Comparison of ENCODE assay signal across 9 mouse cellular contexts in the genomic region with DNA sequence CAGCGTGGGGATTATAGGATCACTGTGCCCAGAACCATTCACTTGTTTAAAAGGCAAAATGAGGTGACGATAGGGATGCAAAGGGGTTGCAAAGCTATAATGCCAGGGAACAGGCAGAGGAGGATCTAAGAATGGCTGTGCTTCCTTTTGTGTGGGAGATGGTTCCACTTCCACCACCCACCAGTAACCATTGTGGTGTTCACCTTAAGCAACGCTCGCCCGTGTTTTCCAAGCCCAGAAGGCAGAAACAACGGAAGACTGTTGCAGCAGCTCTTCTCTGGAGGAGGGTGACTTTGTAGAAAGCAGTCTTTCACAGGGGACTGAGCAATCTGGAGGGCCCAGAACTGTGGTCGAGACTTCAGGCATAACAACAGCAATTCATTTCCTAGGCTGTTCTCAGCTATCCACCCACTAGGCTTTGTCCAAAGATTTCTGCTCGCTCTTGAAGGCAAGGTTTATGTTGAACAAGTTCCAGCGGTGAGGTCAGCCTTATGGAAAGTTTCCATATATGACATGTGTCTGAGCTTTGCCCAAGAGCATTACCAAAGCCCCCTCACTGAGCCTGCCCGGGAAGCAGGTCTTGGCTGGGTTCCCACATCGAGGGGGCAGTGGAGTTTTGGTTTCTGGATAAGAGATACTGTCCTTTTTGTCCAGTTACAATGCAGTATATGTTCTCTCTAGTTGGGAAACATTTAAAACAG. TPM values are rescaled to one million over a fixed set of nuclear protein-coding genes. Genes with fewer than 3 reads are reported as not detected.
DNase-seq lines count a peak whose midpoint lies in the region; ATAC-seq and TF ChIP-seq lines count a peak whose summit lies in the region.
"Had no signal": no experiment of that assay in that cellular context is flagged by ENCODE, and none has a peak within 500 bp of the region (broad histone marks: within the 10 kb centered on the region; RNA-seq: fewer than 3 reads in every experiment).

No protein-coding gene starts in this region.

- 0 out of 2 replicates have a peak overlapping the region, but pooled peaks have one; percentile 14 for H3K4me2 ChIP-seq in intestine, embryonic 16.5 days (ENCODE audit: low read depth, low read length)
- H3K4me2 ChIP-seq: hindbrain, embryonic 15.5 days had no signal

- no peak for TF ChIP-seq CTCF in brain, embryonic 14.5 days (IDR thresholded peaks at IDR 0.05; ENCODE audit: borderline replicate concordance, extremely low read depth, insufficient read depth, insufficient read length)

- 59% methylated on average over 11 of the region's 11 CpGs for WGBS in intestine, embryonic 16.5 days
- 81% methylated on average over 11 of the region's 11 CpGs for WGBS in hindbrain, embryonic 10.5 days

- peak overlapping the region; percentile 38 for H3K9ac ChIP-seq in intestine, embryonic 16.5 days (ENCODE audit: low read depth, low read length)
- H3K9ac ChIP-seq: hindbrain, embryonic 15.5 days had no signal

- no peaks in the 10 kb centered on the region for H3K27me3 ChIP-seq in intestine, embryonic 16.5 days (replicated peaks; ENCODE audit: control insufficient read depth, insufficient read depth, low read length)
- H3K27me3 ChIP-seq in hindbrain, embryonic 10.5 days (ENCODE audit: insufficient read depth, poor library complexity, severe bottlenecking): no peaks in the 10 kb centered on the region
- H3K27me3 ChIP-seq: hindbrain, embryonic 15.5 days had no signal

- TF ChIP-seq POLR2A in brain, embryonic 14.5 days (IDR thresholded peaks at IDR 0.05; ENCODE audit: borderline replicate concordance, extremely low read depth, insufficient read depth, insufficient read length, poor library complexity, severe bottlenecking): no peak

- peaks cover under 1% of the 10 kb centered on the region; the same call in 1 of the 2 replicates for H3K36me3 ChIP-seq in intestine, embryonic 16.5 days (ENCODE audit: control insufficient read depth, insufficient read depth, low read length)
- peaks cover 18% of the 10 kb centered on the region for H3K36me3 ChIP-seq in hindbrain, embryonic 10.5 days

- no peaks in the 10 kb centered on the region for H3K9me3 ChIP-seq in intestine, embryonic 16.5 days (ENCODE audit: control insufficient read depth, low read length)
- H3K9me3 ChIP-seq in hindbrain, embryonic 10.5 days: no peaks in the 10 kb centered on the region
- H3K9me3 ChIP-seq: hindbrain, embryonic 15.5 days had no signal

- peaks cover 7% of the 10 kb centered on the region for H3K4me1 ChIP-seq in intestine, embryonic 16.5 days (ENCODE audit: control insufficient read depth, insufficient read depth, low read length)
- peaks cover 3% of the 10 kb centered on the region; the same call in 1 of the 2 replicates for H3K4me1 ChIP-seq in hindbrain, embryonic 10.5 days (replicated peaks)

- peak; percentile 72 for ATAC-seq in intestine, embryonic 16.5 days

- H3K27ac ChIP-seq in intestine, embryonic 16.5 days (ENCODE audit: low read length): peak overlapping the region; percentile 80
- H3K27ac ChIP-seq in hindbrain, embryonic 10.5 days: no peak overlapping the region
- H3K27ac ChIP-seq: hindbrain, embryonic 15.5 days had no signal

- no peak overlapping the region for H3K4me3 ChIP-seq in intestine, embryonic 16.5 days (ENCODE audit: low read length)
- H3K4me3 ChIP-seq in hindbrain, embryonic 10.5 days: no peak overlapping the region
- H3K4me3 ChIP-seq: hindbrain, embryonic 15.5 days had no signal

- peak; percentile 27 for DNase-seq in kidney, postnatal 10 days
- no peak for DNase-seq in kidney, postnatal 25 days
- DNase-seq in brain, embryonic 14.5 days (ENCODE audit: low read depth): peak; percentile 65
- peak; percentile 42 for DNase-seq in fat pad, adult 2 months (ENCODE audit: extremely low read depth, low read depth, low spot score)
- peak; percentile 89 for DNase-seq in telencephalon, adult 2 months (ENCODE audit: low read depth, low spot score)
- no peak for DNase-seq in thymus, postnatal 4 days
- no peak for DNase-seq in hindbrain, embryonic 10.5 days (ENCODE audit: low spot score)

RNA-seq across cellular contexts. Expression of a gene that starts 5.8 kb away (rescaled TPM):
- polyA plus RNA-seq in brain, embryonic 14.5 days (2012; rRNA removed): 1.5 and 1.9 TPM in 2 replicates
- polyA plus RNA-seq in intestine, embryonic 16.5 days (2015; fragmentation: Nextera tagmentation; extraction: Ambion mirVana): 1,727 and 1,747 TPM in 2 replicates
- polyA plus RNA-seq in hindbrain, embryonic 10.5 days (2016; fragmentation: Nextera tagmentation; extraction: Ambion mirVana): 0.92 and 2.1 TPM in 2 replicates

RNA-seq across cellular contexts. Expression of a gene that starts 30.6 kb away (rescaled TPM):
- 41.8 and 44.1 TPM in 2 replicates for polyA plus RNA-seq in brain, embryonic 14.5 days (2012; rRNA removed)
- polyA plus RNA-seq in intestine, embryonic 16.5 days (2015; fragmentation: Nextera tagmentation; extraction: Ambion mirVana): 29.4 and 30.5 TPM in 2 replicates
- 17.5 and 24.3 TPM in 2 replicates for polyA plus RNA-seq in hindbrain, embryonic 10.5 days (2016; fragmentation: Nextera tagmentation; extraction: Ambion mirVana)

RNA-seq across cellular contexts. Expression of a gene that starts 35.1 kb away (rescaled TPM):
- polyA plus RNA-seq in brain, embryonic 14.5 days (2012; rRNA removed): 66.6 and 91.6 TPM in 2 replicates
- polyA plus RNA-seq in intestine, embryonic 16.5 days (2015; fragmentation: Nextera tagmentation; extraction: Ambion mirVana): 68.5 and 72.4 TPM in 2 replicates
- 61.3 and 68.8 TPM in 2 replicates for polyA plus RNA-seq in hindbrain, embryonic 10.5 days (2016; fragmentation: Nextera tagmentation; extraction: Ambion mirVana)

Comparison
In these comparisons a context has a peak if more than half of its experiments do, and no peak if none do; other contexts are left out.
1. DNase-seq: peak in kidney, postnatal 10 days (single experiment), brain, embryonic 14.5 days (single experiment), fat pad, adult 2 months (single experiment) and telencephalon, adult 2 months (single experiment); none in kidney, postnatal 25 days (0 of 2), thymus, postnatal 4 days (single experiment) and hindbrain, embryonic 10.5 days (single experiment).
2. RNA of a gene that starts 5.8 kb away (polyA plus RNA-seq): 1,727 to 1,747 TPM in intestine, embryonic 16.5 days; 0.92 to 2.1 TPM in hindbrain, embryonic 10.5 days and 1.5 to 1.9 TPM in brain, embryonic 14.5 days; every median in the first group is over 100 times any median in the second.